Mouse (Mus musculus): ENCODE results near the gene Ptrhd1.

- TF ChIP-seq MYC (IDR thresholded peaks at IDR 0.05; ENCODE audit: low read depth, low read length) (no peak), POLR2A (IDR thresholded peaks at IDR 0.05; ENCODE audit: control insufficient read depth in 1 of 2, insufficient read depth in 1 of 2, low read depth in 1 of 2, low read length in 2 of 2, poor library complexity in 1 of 2) (no peak), RCOR1 (IDR thresholded peaks at IDR 0.05; ENCODE audit: low read depth, low read length) (peak; percentile 45; the same call in 1 of the 2 replicates), CTCF (IDR thresholded peaks at IDR 0.05 in 2 of 3, conservative IDR thresholded peaks at IDR 0.05 in 1 of 3; ENCODE audit: control insufficient read depth in 1 of 3, insufficient read depth in 1 of 3, low read depth in 2 of 3, low read length in 3 of 3, poor library complexity in 1 of 3, severe bottlenecking in 1 of 3) (no peak), CHD2 (IDR thresholded peaks at IDR 0.05; ENCODE audit: low read length) (no peak), KAT2A (conservative IDR thresholded peaks at IDR 0.05; ENCODE audit: low read depth, low read length) (no peak), EP300 (IDR thresholded peaks at IDR 0.05; ENCODE audit: low read depth in 1 of 2, low read length in 2 of 2) (peak in 1 of 2 experiments; percentile 48; a peak in 1 of 4 replicates)
Observed at GRCm38 (mm10) chr12:4252742-4253655, 19.2 kb downstream of the Ptrhd1 start.
